Mouse (Mus musculus): ENCODE measurements around the gene Rarb.
A peak's percentile ranks its signal among the peaks of the same experiment; 100 is the strongest.

Gene Rarb

GRCm38 (mm10) chr14:16733595-16734298 lies 85.2 kb downstream of the Rarb start:
- no peak for DNase-seq

- no peak for DNase-seq
These were observed 86.9 kb downstream of the Rarb start for GRCm38 (mm10) chr14:16732054-16732453.

GRCm38 (mm10) chr14:16728175-16728838 lies 90.6 kb downstream of the Rarb start:
- no peak for DNase-seq

- DNase-seq: no peak
These were observed 95.0 kb downstream of the Rarb start for GRCm38 (mm10) chr14:16723991-16724390.

- no peak for DNase-seq
These were observed 101.1 kb downstream of the Rarb start for GRCm38 (mm10) chr14:16717821-16718220.

- DNase-seq: no peak
These were observed 104.5 kb downstream of the Rarb start for GRCm38 (mm10) chr14:16714344-16714955.

- no peak for DNase-seq
These were observed 105.2 kb downstream of the Rarb start for GRCm38 (mm10) chr14:16713773-16714172.

GRCm38 (mm10) chr14:16699228-16699627 lies 119.7 kb downstream of the Rarb start:
- no peak for DNase-seq

GRCm38 (mm10) chr14:16695453-16696120 lies 123.4 kb downstream of the Rarb start:
- DNase-seq: peak; percentile 31

GRCm38 (mm10) chr14:16678335-16678734 lies 140.6 kb downstream of the Rarb start:
- DNase-seq: no peak

- DNase-seq: no peak
These were observed 141.9 kb downstream of the Rarb start for GRCm38 (mm10) chr14:16677081-16677480.

GRCm38 (mm10) chr14:16670571-16670970 lies 148.4 kb downstream of the Rarb start:
- DNase-seq: no peak

GRCm38 (mm10) chr14:16639153-16639943 lies 179.6 kb downstream of the Rarb start:
- DNase-seq: no peak

- no peak for DNase-seq
These were observed 205.0 kb downstream of the Rarb start for GRCm38 (mm10) chr14:16613975-16614374.

GRCm38 (mm10) chr14:16605480-16605879 lies 213.5 kb downstream of the Rarb start:
- DNase-seq: no peak

GRCm38 (mm10) chr14:16604469-16605064 lies 214.4 kb downstream of the Rarb start:
- no peak for DNase-seq

- peak; percentile 41 for DNase-seq
These were observed 215.8 kb downstream of the Rarb start for GRCm38 (mm10) chr14:16603040-16603590.

- no peak for DNase-seq
These were observed 219.7 kb downstream of the Rarb start for GRCm38 (mm10) chr14:16599224-16599623.

GRCm38 (mm10) chr14:16598074-16598501 lies 220.9 kb downstream of the Rarb start:
- peak; percentile 32 for DNase-seq

GRCm38 (mm10) chr14:16589139-16589538 lies 229.8 kb downstream of the Rarb start:
- DNase-seq: no peak

- DNase-seq: no peak
These were observed 240.9 kb downstream of the Rarb start for GRCm38 (mm10) chr14:16578100-16578499.

GRCm38 (mm10) chr14:16577049-16577448 lies 241.9 kb downstream of the Rarb start:
- peak; percentile 23 for DNase-seq

All from kidney, adult 18-20 months (tissue).